Mouse (Mus musculus) liver, embryonic 12.5 days (tissue): ENCODE measurements around the gene Commd3. TPM values are rescaled to one million over a fixed set of nuclear protein-coding genes. Genes with fewer than 3 reads are reported as not detected.

Experiments
- ATAC-seq: fragments of 200-750 bp; cut with Nextera tagmentation; 2 replicates; pipeline ENCODE4 v1.8.0; 2017; ENCODE audit warnings: moderate number of reproducible peaks, mild to moderate bottlenecking, moderate library complexity
- H3K27ac ChIP-seq: fragments of 300-500 bp; sonication (generic); 2 replicates; pipeline ENCODE4 v1.5.1; 2016; ENCODE audit warnings: mild to moderate bottlenecking
- H3K27me3 ChIP-seq: fragments of 300-500 bp; sonication (generic); replicated peaks from 2 replicates; pipeline ENCODE4 v1.6.1; 2016; ENCODE audit warnings: mild to moderate bottlenecking, moderate library complexity
- H3K36me3 ChIP-seq: fragments of 300-500 bp; sonication (generic); 2 replicates; pipeline ENCODE4 v1.6.1; 2016; ENCODE audit warnings: mild to moderate bottlenecking, moderate library complexity
- H3K4me1 ChIP-seq: fragments of 300-500 bp; sonication (generic); 2 replicates; pipeline ENCODE4 v1.6.1; 2016
- H3K4me2 ChIP-seq: fragments of 300-500 bp; sonication (generic); 2 replicates; pipeline ENCODE4 v1.6.1; 2016; ENCODE audit warnings: mild to moderate bottlenecking, moderate library complexity
- H3K4me3 ChIP-seq: fragments of 300-500 bp; sonication (generic); 2 replicates; pipeline ENCODE4 v1.5.1; 2016; ENCODE audit warnings: mild to moderate bottlenecking, moderate library complexity
- H3K9ac ChIP-seq: fragments of 300-500 bp; sonication (generic); 2 replicates; pipeline ENCODE4 v1.6.1; 2016; ENCODE audit warnings: mild to moderate bottlenecking, moderate library complexity
- H3K9me3 ChIP-seq: fragments of 300-500 bp; sonication (generic); replicated peaks from 2 replicates; pipeline ENCODE4 v1.6.1; 2016; ENCODE audit warnings: mild to moderate bottlenecking, moderate library complexity
- WGBS: fragments of 180-500 bp; shearing (Covaris S2); methylation state at CpG from one replicate; pipeline ENCODE4 v1.1.7; 2016; ENCODE audit not compliant: insufficient replicate concordance; 5-methylcytosine and 5-hydroxymethylcytosine counted together
- polyA plus RNA-seq: library from polyadenylated mRNA; unstranded; fragments of >200 nt; fragmentation: Nextera tagmentation; extraction: Ambion mirVana; gene quantifications from 2 replicates; pipeline ENCODE4 v1.2.1, GENCODE M21; 2016

Gene Commd3
- polyA plus RNA-seq, result 102 TPM in 2 replicates

- peak within 1 kb of the TSS; percentile 90 for H3K9ac ChIP-seq
- peak; percentile 90 for ATAC-seq
- peak within 1 kb of the TSS; percentile 83 for H3K27ac ChIP-seq
- H3K4me1 ChIP-seq, result peaks cover 26% of the 10 kb centered on the region
- H3K36me3 ChIP-seq, result no peaks in the 10 kb centered on the region
- peak within 1 kb of the TSS; percentile 84 for H3K4me3 ChIP-seq
- H3K9me3 ChIP-seq, result no peaks in the 10 kb centered on the region
- WGBS, result under 1% methylated on average over 91 of the region's 91 CpGs
- peaks cover 41% of the 10 kb centered on the region for H3K27me3 ChIP-seq
- peak within 1 kb of the TSS; percentile 89 for H3K4me2 ChIP-seq
Observed at GRCm38 (mm10) chr2:18672133-18672765, at the start of gene Commd3. Gene Commd3, plus strand, starts transcription at chr2:18672384.

DNA sequence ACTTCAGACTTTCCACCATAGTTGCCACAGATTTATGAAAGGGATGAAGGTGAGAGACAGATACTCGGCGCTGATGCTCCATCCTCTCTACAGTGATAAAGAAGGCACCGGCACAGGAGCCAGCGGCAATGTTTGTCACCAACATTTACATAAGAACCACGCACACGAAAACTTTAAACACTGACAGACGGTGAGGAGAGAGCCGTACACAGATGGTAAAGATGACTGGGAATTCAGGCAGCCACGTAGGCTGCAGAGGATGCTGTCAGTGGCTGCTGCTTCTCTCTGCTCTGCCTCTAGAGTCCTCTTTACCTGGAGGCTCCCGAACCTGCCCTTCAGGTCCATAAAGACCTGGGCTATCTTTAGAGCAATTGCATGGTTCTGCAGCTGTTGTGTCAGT lies 49.0 kb upstream of the Commd3 start:
- H3K36me3 ChIP-seq, result no peaks in the 10 kb centered on the region
- no peak overlapping the region for H3K27ac ChIP-seq
- H3K9me3 ChIP-seq, result no peaks in the 10 kb centered on the region
- H3K4me3 ChIP-seq, result no peak overlapping the region
- 59% methylated on average over 10 of the region's 10 CpGs for WGBS
- ATAC-seq, result no peak
- no peaks in the 10 kb centered on the region for H3K4me1 ChIP-seq
- H3K9ac ChIP-seq, result no peak overlapping the region
- no peak overlapping the region for H3K4me2 ChIP-seq
- no peaks in the 10 kb centered on the region for H3K27me3 ChIP-seq

DNA sequence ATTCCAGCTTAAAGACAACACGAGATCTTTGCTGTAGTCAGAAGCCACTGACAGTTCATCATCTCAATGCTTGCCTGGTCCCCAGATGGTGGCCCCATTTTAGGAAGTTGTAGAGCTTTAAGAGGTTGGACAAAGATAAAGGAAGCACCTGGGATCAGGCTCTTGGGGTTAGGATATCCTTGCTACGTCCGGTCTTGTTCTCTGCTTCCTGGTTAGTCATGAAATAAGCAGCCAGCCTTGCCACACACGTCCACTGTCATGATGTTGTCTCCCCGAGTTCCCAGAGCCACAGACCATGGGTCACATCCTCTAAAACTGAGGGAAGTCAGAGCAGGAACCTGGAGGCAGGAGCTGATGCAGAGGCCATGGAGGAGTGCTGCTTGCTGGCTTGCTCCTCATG lies 41.6 kb upstream of the Commd3 start:
- Histone ChIP-seq H3K4me1 (no peaks in the 10 kb centered on the region), H3K9ac (no peak overlapping the region), H3K4me2 (no peak overlapping the region), H3K27me3 (no peaks in the 10 kb centered on the region), H3K9me3 (no peaks in the 10 kb centered on the region), H3K36me3 (no peaks in the 10 kb centered on the region), H3K4me3 (no peak overlapping the region), H3K27ac (no peak overlapping the region)
- WGBS, result 49% methylated on average over 5 of the region's 5 CpGs
- no peak for ATAC-seq

GRCm38 (mm10) chr2:18635052-18635451 lies 37.1 kb upstream of the Commd3 start:
- no peak overlapping the region for H3K9ac ChIP-seq
- 79% methylated on average over 8 of the region's 8 CpGs for WGBS
- H3K4me1 ChIP-seq, result no peaks in the 10 kb centered on the region
- H3K27ac ChIP-seq, result no peak overlapping the region
- no peak overlapping the region for H3K4me2 ChIP-seq
- H3K36me3 ChIP-seq, result no peaks in the 10 kb centered on the region
- no peaks in the 10 kb centered on the region for H3K9me3 ChIP-seq
- no peak for ATAC-seq
- H3K4me3 ChIP-seq, result no peak overlapping the region
- no peaks in the 10 kb centered on the region for H3K27me3 ChIP-seq

- no peak overlapping the region for H3K9ac ChIP-seq
- H3K27me3 ChIP-seq, result 0 out of 2 replicates have a peak, but pooled peaks cover 6% of the 10 kb centered on the region
- H3K4me1 ChIP-seq, result no peaks in the 10 kb centered on the region
- WGBS, result 70% methylated on average over 4 of the region's 4 CpGs
- H3K27ac ChIP-seq, result no peak overlapping the region
- H3K9me3 ChIP-seq, result no peaks in the 10 kb centered on the region
- H3K4me2 ChIP-seq, result no peak overlapping the region
- no peak for ATAC-seq
- no peaks in the 10 kb centered on the region for H3K36me3 ChIP-seq
- no peak overlapping the region for H3K4me3 ChIP-seq
Observed at GRCm38 (mm10) chr2:18648563-18648962, 23.6 kb upstream of the Commd3 start.

- H3K9me3 ChIP-seq, result no peaks in the 10 kb centered on the region
- no peaks in the 10 kb centered on the region for H3K36me3 ChIP-seq
- H3K27me3 ChIP-seq, result no peaks in the 10 kb centered on the region
- no peak for ATAC-seq
- H3K9ac ChIP-seq, result no peak overlapping the region
- no peak overlapping the region for H3K4me3 ChIP-seq
- H3K4me2 ChIP-seq, result no peak overlapping the region
- no peaks in the 10 kb centered on the region for H3K4me1 ChIP-seq
- no peak overlapping the region for H3K27ac ChIP-seq
- WGBS, result 27% methylated on average over 5 of the region's 5 CpGs
Observed at GRCm38 (mm10) chr2:18654821-18655220, 17.4 kb upstream of the Commd3 start.

DNA sequence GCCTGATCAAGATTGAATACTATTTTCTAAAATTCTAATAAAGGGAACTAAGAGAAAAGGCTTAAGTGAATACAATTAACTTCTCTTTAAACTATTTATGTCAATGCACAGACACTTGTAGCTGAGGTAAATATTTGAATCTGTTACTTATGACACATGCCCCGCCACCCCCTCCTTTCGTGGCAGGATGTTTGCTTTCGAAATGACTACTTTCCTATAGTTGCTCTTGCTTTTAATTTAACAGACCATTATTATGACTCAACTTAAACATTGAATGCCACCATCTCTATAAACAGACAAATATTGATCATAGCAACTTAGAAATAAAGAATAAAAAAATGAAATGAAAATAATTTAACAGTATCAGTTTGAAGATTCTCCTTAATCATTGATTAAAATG lies 8.2 kb upstream of the Commd3 start:
- no peaks in the 10 kb centered on the region for H3K4me1 ChIP-seq
- no peak overlapping the region for H3K27ac ChIP-seq
- WGBS, result 81% methylated on average over 3 of the region's 3 CpGs
- H3K36me3 ChIP-seq, result no peaks in the 10 kb centered on the region
- H3K4me3 ChIP-seq, result no peak overlapping the region
- no peaks in the 10 kb centered on the region for H3K9me3 ChIP-seq
- no peak overlapping the region for H3K9ac ChIP-seq
- no peak for ATAC-seq
- peaks cover 11% of the 10 kb centered on the region for H3K27me3 ChIP-seq
- no peak overlapping the region for H3K4me2 ChIP-seq

DNA sequence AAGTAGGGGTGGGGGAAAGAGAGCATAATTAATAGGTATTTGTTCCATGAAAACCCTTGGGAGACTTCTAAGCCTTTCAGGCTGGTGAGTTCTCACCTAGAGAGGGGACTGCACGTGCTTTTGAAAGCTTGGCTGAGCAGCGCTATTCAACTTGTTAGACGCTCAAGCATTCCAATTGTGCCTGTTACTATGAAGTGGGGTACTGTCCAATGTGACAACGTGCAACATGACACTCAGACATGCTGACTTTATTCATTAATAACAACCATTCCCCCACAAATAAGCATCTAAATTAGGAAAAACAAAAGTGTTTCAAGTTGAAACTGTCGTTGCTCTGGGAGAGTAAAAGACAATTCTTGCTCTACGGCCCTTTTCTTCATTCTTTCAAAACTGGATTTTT lies 1.1 kb upstream of the Commd3 start:
- Histone ChIP-seq H3K4me2 (no peak overlapping the region), H3K27ac (no peak overlapping the region), H3K36me3 (no peaks in the 10 kb centered on the region), H3K4me1 (peaks cover 24% of the 10 kb centered on the region), H3K27me3 (peaks cover 31% of the 10 kb centered on the region), H3K9me3 (no peaks in the 10 kb centered on the region), H3K4me3 (no peak overlapping the region), H3K9ac (no peak overlapping the region)
- WGBS, result 44% methylated on average over 6 of the region's 6 CpGs
- no peak for ATAC-seq

- Histone ChIP-seq H3K4me2 (peak overlapping the region; percentile 89), H3K9ac (peak overlapping the region; percentile 90), H3K9me3 (no peaks in the 10 kb centered on the region), H3K4me3 (peak overlapping the region; percentile 84), H3K27ac (peak overlapping the region; percentile 83), H3K27me3 (peaks cover 41% of the 10 kb centered on the region), H3K4me1 (peaks cover 28% of the 10 kb centered on the region), H3K36me3 (no peaks in the 10 kb centered on the region)
- ATAC-seq, result no peak
- 3% methylated on average over 11 of the region's 11 CpGs for WGBS
Observed at GRCm38 (mm10) chr2:18672766-18673164, 581 bp downstream of the Commd3 start.

GRCm38 (mm10) chr2:18673766-18674165 lies 1.6 kb downstream of the Commd3 start:
- ATAC-seq, result no peak
- no peak overlapping the region; the same call in 1 of the 2 replicates for H3K4me2 ChIP-seq
- H3K9me3 ChIP-seq, result no peaks in the 10 kb centered on the region
- peaks cover 36% of the 10 kb centered on the region for H3K4me1 ChIP-seq
- H3K27ac ChIP-seq, result no peak overlapping the region
- H3K9ac ChIP-seq, result no peak overlapping the region
- peaks cover 46% of the 10 kb centered on the region for H3K27me3 ChIP-seq
- H3K36me3 ChIP-seq, result no peaks in the 10 kb centered on the region
- no peak overlapping the region for H3K4me3 ChIP-seq
- 61% methylated on average over 4 of the region's 4 CpGs for WGBS

DNA sequence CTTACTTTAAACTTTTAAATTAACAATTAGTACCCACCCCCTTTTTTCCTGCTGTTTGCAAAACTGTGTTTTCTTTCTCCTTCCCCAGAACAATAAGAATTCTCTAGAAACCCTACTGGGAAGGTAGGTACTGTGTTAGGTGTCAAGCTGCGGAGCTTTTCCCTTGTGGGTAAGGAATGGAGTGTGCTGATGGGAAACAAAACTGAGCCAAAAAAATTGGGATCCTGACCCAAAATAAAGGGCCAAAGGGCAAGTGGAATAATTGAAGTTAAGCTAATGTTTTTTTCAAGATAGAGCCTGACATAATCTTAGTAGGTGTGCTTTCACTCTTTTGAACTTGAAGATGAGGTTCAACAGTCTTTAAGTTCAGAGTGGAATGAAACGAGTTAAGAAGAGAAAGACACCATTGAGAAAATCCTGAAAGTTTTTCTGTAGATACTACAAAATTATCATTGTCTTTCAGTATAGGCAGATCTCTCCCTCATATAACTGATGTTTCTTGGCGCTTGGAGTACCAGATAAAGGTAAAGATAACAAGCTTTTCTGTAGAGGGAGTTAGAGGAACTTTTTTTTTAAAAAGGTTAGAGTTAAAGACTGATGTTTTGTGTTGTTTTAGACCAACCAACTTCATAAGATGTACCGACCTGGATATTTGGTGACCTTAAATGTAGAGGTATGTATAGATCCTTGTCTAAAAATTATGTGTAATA lies 2.2 kb downstream of the Commd3 start:
- Histone ChIP-seq H3K27me3 (peaks cover 51% of the 10 kb centered on the region), H3K9ac (no peak overlapping the region), H3K4me2 (no peak overlapping the region), H3K4me1 (peaks cover 36% of the 10 kb centered on the region), H3K27ac (no peak overlapping the region), H3K4me3 (no peak overlapping the region), H3K9me3 (no peaks in the 10 kb centered on the region), H3K36me3 (no peaks in the 10 kb centered on the region)
- no peak for ATAC-seq
- 52% methylated on average over 4 of the region's 4 CpGs for WGBS

DNA sequence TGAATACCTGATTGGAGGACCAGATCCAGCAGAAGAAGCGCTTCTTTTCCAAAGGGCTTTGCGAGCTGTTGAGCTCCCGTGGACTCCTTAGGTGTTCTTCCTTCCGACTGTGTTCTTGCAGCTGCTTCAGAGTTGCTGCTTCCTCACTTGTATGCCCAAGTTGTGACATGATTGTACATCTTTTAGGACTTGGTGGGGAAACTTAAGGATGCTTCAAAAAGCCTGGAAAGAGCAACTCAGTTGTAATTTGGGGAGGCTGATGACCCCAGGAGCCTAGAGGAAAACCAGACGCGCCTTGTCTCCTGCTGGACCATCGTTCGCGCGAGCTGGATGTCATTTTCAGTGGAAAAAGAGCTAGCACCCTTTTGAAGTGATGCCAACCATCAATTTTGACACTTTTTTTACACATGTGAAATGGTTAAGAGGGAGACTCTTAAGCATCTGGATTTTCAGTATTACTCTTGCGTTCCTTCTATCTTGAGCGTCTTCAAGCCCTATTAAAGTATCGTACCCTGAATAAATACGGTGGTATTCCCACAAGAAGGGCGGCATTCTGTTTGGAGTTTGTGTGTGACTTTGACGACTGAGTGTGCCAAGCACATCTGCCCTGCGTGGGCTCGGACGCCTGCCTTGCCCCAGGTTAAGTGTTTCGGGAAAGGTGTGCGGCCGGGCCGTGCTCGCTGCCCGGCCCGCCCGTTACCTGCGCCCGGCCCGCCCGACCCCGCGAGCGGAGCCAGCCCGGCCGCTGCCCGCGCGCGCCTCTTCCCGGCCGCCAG lies 3.7 kb downstream of the Commd3 start:
- WGBS, result 11% methylated on average over 40 of the region's 42 CpGs
- H3K27ac ChIP-seq, result peak overlapping the region; percentile 73
- peaks cover 61% of the 10 kb centered on the region for H3K27me3 ChIP-seq
- no peaks in the 10 kb centered on the region for H3K9me3 ChIP-seq
- peak overlapping the region; percentile 73 for H3K4me3 ChIP-seq
- peak overlapping the region; percentile 78 for H3K9ac ChIP-seq
- peak overlapping the region; percentile 89 for H3K4me2 ChIP-seq
- H3K36me3 ChIP-seq, result no peaks in the 10 kb centered on the region
- no peak for ATAC-seq
- H3K4me1 ChIP-seq, result peaks cover 44% of the 10 kb centered on the region
